Mouse (Mus musculus) spleen, adult 2 months (tissue): Measurements from ENCODE around the gene Cyba.

Source experiments
- CTCF ChIP-seq: fragments of 200-500 bp; IDR thresholded peaks from 2 replicates; pipeline ENCODE4 v1.5.1; 2011; ENCODE audit warnings: mild to moderate bottlenecking, inconsistent platforms; ENCODE audit not compliant: insufficient read depth, insufficient read length, insufficient replicate concordance; ENCODE audit errors: extremely low read depth
- POLR2A ChIP-seq: fragments of 200-500 bp; IDR thresholded peaks from 2 replicates; pipeline ENCODE4 v1.6.1; 2011; ENCODE audit warnings: low read depth, low read length, inconsistent platforms

DNA sequence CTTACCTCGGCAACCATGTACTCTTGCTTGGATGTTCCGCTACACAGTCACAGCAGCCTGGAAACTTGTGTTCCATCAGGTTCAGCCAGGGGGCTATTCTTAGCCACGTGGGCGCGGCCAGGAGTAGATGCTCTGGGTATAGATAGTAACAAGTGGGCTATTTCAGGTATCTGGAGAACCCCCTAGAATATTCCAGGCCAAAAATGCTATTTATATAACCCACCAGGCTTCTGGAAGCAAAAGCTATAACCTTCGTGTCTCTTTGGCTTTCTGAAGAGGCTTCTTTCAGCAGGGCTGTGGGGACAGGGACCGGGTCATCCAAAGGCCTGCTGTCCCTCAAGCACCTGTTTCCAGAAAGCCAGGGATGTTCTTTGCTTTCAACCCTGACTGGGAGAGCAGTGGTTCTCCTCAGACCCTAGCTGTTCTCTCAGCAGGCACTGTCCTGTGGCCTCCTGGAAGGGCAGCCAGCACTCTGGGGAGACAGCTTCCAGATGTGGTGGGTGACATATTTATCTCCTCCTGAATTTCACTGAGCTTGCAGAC lies 18.5 kb upstream of the Cyba start:
- TF ChIP-seq CTCF (no peak), POLR2A (no peak)
